Comparison of ENCODE assay signal across 10 mouse cellular contexts in the genomic region with DNA sequence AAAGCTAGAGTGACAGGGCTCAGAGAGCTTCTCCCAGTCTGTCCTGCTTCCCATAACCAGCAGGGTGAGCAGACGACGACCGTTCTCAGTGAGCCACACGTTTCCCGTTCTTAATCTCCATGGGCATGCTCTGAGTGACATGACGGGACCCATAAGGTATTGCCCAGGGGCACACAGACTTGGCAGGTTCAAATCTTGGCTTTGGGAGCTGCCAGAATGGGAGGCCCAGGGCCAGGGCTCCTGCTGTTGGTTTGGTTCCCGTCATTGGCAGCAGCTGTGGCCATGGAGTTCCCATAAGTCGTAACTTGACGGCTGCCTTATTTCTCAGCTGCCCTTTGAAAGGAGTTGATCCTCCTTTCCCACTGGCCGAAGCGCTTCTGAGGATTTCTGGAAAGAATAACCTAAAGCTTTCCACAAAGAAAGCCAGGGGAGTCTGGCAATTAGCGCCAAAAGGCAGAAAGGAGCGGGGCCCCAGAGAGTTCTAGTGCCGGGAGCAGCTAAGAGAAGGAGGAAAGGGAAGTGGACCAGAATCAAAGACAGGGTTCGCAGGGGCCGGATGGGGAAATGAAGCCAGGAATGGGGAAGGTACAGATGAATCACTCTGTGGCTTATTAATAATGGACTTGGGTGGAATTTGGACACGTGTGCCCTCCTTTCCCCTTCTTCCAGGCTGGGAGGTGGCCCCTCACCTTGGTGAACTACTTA. TPM values are rescaled to one million over a fixed set of nuclear protein-coding genes. Genes with fewer than 3 reads are reported as not detected.
DNase-seq lines count a peak whose midpoint lies in the region; ATAC-seq lines count a peak whose summit lies in the region.
"Had no signal": no experiment of that assay in that cellular context is flagged by ENCODE, and none has a peak within 500 bp of the region (broad histone marks: within the 10 kb centered on the region; RNA-seq: fewer than 3 reads in every experiment).

No protein-coding gene starts in this region.

- H3K9ac ChIP-seq in kidney, embryonic 14.5 days (ENCODE audit: low read depth, low read length), result no peak overlapping the region
- H3K9ac ChIP-seq in kidney, embryonic 16.5 days (replicated peaks; ENCODE audit: low read length), result no peak overlapping the region
- H3K9ac ChIP-seq in intestine, embryonic 15.5 days, result no peak overlapping the region
- H3K9ac ChIP-seq: embryonic facial prominence, embryonic 13.5 days; midbrain, embryonic 12.5 days had no signal

- no peak overlapping the region for H3K27ac ChIP-seq in kidney, embryonic 14.5 days (ENCODE audit: low read depth, low read length)
- H3K27ac ChIP-seq in kidney, embryonic 16.5 days (ENCODE audit: low read length), result no peak overlapping the region
- H3K27ac ChIP-seq in intestine, embryonic 15.5 days, result peak overlapping the region; percentile 1; the same call in 1 of the 2 replicates
- H3K27ac ChIP-seq: embryonic facial prominence, embryonic 13.5 days; midbrain, embryonic 12.5 days had no signal

- 54% methylated on average over 17 of the region's 17 CpGs for WGBS in kidney, embryonic 14.5 days
- WGBS in kidney, embryonic 16.5 days, result 51% methylated on average over 17 of the region's 17 CpGs
- WGBS in intestine, embryonic 15.5 days, result 68% methylated on average over 17 of the region's 17 CpGs

- no peaks in the 10 kb centered on the region for H3K27me3 ChIP-seq in kidney, embryonic 14.5 days (ENCODE audit: control insufficient read depth, insufficient read depth, low read length)
- no peaks in the 10 kb centered on the region for H3K27me3 ChIP-seq in kidney, embryonic 16.5 days (ENCODE audit: insufficient read depth, low read length)
- H3K27me3 ChIP-seq in intestine, embryonic 15.5 days (replicated peaks), result no peaks in the 10 kb centered on the region
- H3K27me3 ChIP-seq: embryonic facial prominence, embryonic 13.5 days; midbrain, embryonic 12.5 days had no signal

- intact Hi-C loops in gastrocnemius, postnatal 14 days (cut with DNase I; ENCODE audit: low total_unique reads), result loop anchor here (10.0 kb wide), 1 partner anchor 47 kb away; no protein-coding TSS in a partner anchor

- H3K9me3 ChIP-seq in kidney, embryonic 14.5 days (ENCODE audit: control insufficient read depth, low read length), result no peaks in the 10 kb centered on the region
- no peaks in the 10 kb centered on the region for H3K9me3 ChIP-seq in kidney, embryonic 16.5 days (ENCODE audit: low read length)
- no peaks in the 10 kb centered on the region for H3K9me3 ChIP-seq in intestine, embryonic 15.5 days
- H3K9me3 ChIP-seq: embryonic facial prominence, embryonic 13.5 days; midbrain, embryonic 12.5 days had no signal

- DNase-seq in cerebellum, adult 18-20 months, result peak; percentile 60 to 62
- peak; percentile 55 for DNase-seq in gastrocnemius, postnatal 14 days
- peak; percentile 41 for DNase-seq in retina, adult 2 months (ENCODE audit: low read depth, low spot score)
- DNase-seq in urinary bladder, postnatal 25 days (ENCODE audit: low spot score), result no peak
- no peak for DNase-seq in frontal cortex, postnatal 25 days (ENCODE audit: low spot score in 2 of 2)

- no peaks in the 10 kb centered on the region for H3K4me1 ChIP-seq in kidney, embryonic 14.5 days (ENCODE audit: control insufficient read depth, insufficient read depth, low read length)
- H3K4me1 ChIP-seq in kidney, embryonic 16.5 days (ENCODE audit: insufficient read depth, low read length), result peaks cover 6% of the 10 kb centered on the region; the same call in 1 of the 2 replicates
- H3K4me1 ChIP-seq in intestine, embryonic 15.5 days (replicated peaks), result peaks cover 4% of the 10 kb centered on the region; the same call in 1 of the 2 replicates

- no peaks in the 10 kb centered on the region for H3K36me3 ChIP-seq in kidney, embryonic 14.5 days (ENCODE audit: control insufficient read depth, insufficient read depth, low read length)
- H3K36me3 ChIP-seq in kidney, embryonic 16.5 days (ENCODE audit: insufficient read depth, low read length), result no peaks in the 10 kb centered on the region
- H3K36me3 ChIP-seq in intestine, embryonic 15.5 days, result no peaks in the 10 kb centered on the region
- H3K36me3 ChIP-seq: embryonic facial prominence, embryonic 13.5 days; midbrain, embryonic 12.5 days had no signal

- H3K4me2 ChIP-seq in kidney, embryonic 14.5 days (replicated peaks; ENCODE audit: low read depth, low read length), result no peak overlapping the region
- H3K4me2 ChIP-seq in kidney, embryonic 16.5 days (replicated peaks; ENCODE audit: low read depth, low read length), result no peak overlapping the region
- H3K4me2 ChIP-seq in intestine, embryonic 15.5 days (replicated peaks), result no peak overlapping the region
- H3K4me2 ChIP-seq: embryonic facial prominence, embryonic 13.5 days; midbrain, embryonic 12.5 days had no signal

- H3K4me3 ChIP-seq in kidney, embryonic 14.5 days (ENCODE audit: low read length), result no peak overlapping the region
- H3K4me3 ChIP-seq in kidney, embryonic 16.5 days (ENCODE audit: low read length), result no peak overlapping the region
- H3K4me3 ChIP-seq in intestine, embryonic 15.5 days (replicated peaks), result no peak overlapping the region
- H3K4me3 ChIP-seq: embryonic facial prominence, embryonic 13.5 days; midbrain, embryonic 12.5 days had no signal

- ATAC-seq in kidney, embryonic 14.5 days (ENCODE audit: low FRiP score, low TSS enrichment), result peak; percentile 28; the same call in 1 of the 2 replicates
- no peak for ATAC-seq in kidney, embryonic 16.5 days (ENCODE audit: low FRiP score, low TSS enrichment)
- ATAC-seq in intestine, embryonic 15.5 days, result no peak

RNA-seq across cellular contexts. Expression of a gene that starts 36.4 kb away (rescaled TPM):
- polyA plus RNA-seq in kidney, embryonic 14.5 days (2014; fragmentation: Nextera tagmentation; extraction: Ambion mirVana), result 1.6 and 3.0 TPM in 2 replicates
- 2.7 and 3.5 TPM in 2 replicates for polyA plus RNA-seq in kidney, embryonic 16.5 days (2015; fragmentation: Nextera tagmentation; extraction: Ambion mirVana)
- total RNA-seq in gastrocnemius, postnatal 14 days (2021), result 1 to 10 TPM; 7.6 to 8.9 TPM
- polyA plus RNA-seq in intestine, embryonic 15.5 days (2015; fragmentation: Nextera tagmentation; extraction: Ambion mirVana), result 4.9 and 5.3 TPM in 2 replicates

Comparison
In these comparisons a context has a peak if more than half of its experiments do, and no peak if none do; other contexts are left out.
1. DNase-seq: peak in cerebellum, adult 18-20 months (2 of 2), gastrocnemius, postnatal 14 days (single experiment) and retina, adult 2 months (single experiment); none in urinary bladder, postnatal 25 days (single experiment) and frontal cortex, postnatal 25 days (0 of 2).